In the genomic region with DNA sequence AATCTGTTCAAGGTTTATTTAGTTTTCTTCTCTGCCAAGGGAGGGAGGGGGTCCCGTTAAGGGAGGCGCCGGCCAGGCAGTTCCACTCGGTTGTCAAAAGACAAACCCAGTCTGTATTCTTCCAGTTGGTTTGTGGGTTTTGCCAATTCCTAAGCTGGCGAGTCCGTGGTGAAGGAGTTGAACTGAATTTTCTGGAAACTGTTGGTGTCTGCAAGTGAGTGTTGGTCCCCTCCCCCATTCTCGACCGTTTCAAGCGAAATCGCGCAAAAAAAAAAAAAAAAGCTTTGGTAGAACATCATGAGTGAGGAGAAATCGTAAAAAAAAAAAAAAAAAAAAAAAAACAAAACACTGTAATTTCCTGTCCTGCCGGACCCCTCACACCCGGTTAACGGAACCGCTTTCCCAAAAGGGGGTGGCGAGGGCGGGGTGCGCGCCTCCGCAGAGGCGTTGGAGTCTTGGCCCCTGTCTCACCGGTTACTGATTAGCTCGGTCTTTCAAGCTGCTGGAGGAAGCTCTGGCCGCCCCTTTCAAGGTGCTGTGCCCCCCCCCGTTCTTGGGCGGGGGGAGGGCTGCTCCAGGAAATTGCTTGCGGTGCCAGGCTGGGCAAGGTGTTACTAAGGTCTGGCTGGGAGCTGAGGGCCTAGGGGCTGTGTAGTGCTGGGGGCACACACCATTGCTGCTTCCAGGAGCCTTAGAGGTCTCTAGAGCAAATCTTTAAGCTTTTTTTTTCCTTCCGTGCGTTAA, we compare ENCODE assay signal across 11 mouse cellular contexts. TPM values are rescaled to one million over a fixed set of nuclear protein-coding genes. Genes with fewer than 3 reads are reported as not detected.
DNase-seq lines count a peak whose midpoint lies in the region; ATAC-seq and TF ChIP-seq lines count a peak whose summit lies in the region.
"Had no signal": no experiment of that assay in that cellular context is flagged by ENCODE, and none has a peak within 500 bp of the region (broad histone marks: within the 10 kb centered on the region; RNA-seq: fewer than 3 reads in every experiment).

No protein-coding gene starts in this region.

- TF ChIP-seq CTCF in stomach, postnatal 0 days (IDR thresholded peaks at IDR 0.05; ENCODE audit: low read depth), result no peak
- no peak for TF ChIP-seq CTCF in heart, adult 2 months (IDR thresholded peaks at IDR 0.05)

- H3K27ac ChIP-seq in intestine, embryonic 15.5 days, result peak overlapping the region; percentile 66; the same call in 1 of the 2 replicates
- peak overlapping the region; percentile 21; the same call in 1 of the 2 replicates for H3K27ac ChIP-seq in limb, embryonic 10.5 days
- peak overlapping the region; percentile 40; the same call in 1 of the 2 replicates for H3K27ac ChIP-seq in stomach, postnatal 0 days (replicated peaks)
- no peak overlapping the region for H3K27ac ChIP-seq in heart, adult 2 months
- H3K27ac ChIP-seq: embryonic facial prominence, embryonic 13.5 days; liver, embryonic 15.5 days had no signal

- peak; percentile 64 for DNase-seq in urinary bladder, postnatal 14 days (ENCODE audit: low spot score)
- no peak for DNase-seq in urinary bladder, postnatal 10 days (ENCODE audit: low spot score)
- DNase-seq in limb, embryonic 10.5 days (ENCODE audit: low spot score), result no peak
- no peak for DNase-seq in stomach, postnatal 0 days (ENCODE audit: low spot score)
- no peak for DNase-seq in right cerebral cortex, adult 2 months (ENCODE audit: low spot score in 2 of 2)
- DNase-seq in embryo, embryonic 11 days, result no peak
- DNase-seq in heart, adult 2 months, result no peak
- DNase-seq: gastrocnemius, postnatal 25 days had no signal

- no peaks in the 10 kb centered on the region for H3K9me3 ChIP-seq in intestine, embryonic 15.5 days
- no peaks in the 10 kb centered on the region for H3K9me3 ChIP-seq in limb, embryonic 10.5 days (replicated peaks)
- no peaks in the 10 kb centered on the region for H3K9me3 ChIP-seq in stomach, postnatal 0 days (ENCODE audit: control insufficient read depth, low read length)
- H3K9me3 ChIP-seq: embryonic facial prominence, embryonic 13.5 days; liver, embryonic 15.5 days had no signal

- H3K36me3 ChIP-seq in intestine, embryonic 15.5 days, result no peaks in the 10 kb centered on the region
- no peaks in the 10 kb centered on the region for H3K36me3 ChIP-seq in limb, embryonic 10.5 days
- H3K36me3 ChIP-seq in stomach, postnatal 0 days (ENCODE audit: control insufficient read depth, insufficient read depth, low read length), result no peaks in the 10 kb centered on the region
- H3K36me3 ChIP-seq in heart, adult 2 months (ENCODE audit: control insufficient read depth, insufficient read depth, low read length), result no peaks in the 10 kb centered on the region
- H3K36me3 ChIP-seq: embryonic facial prominence, embryonic 13.5 days; liver, embryonic 15.5 days had no signal

- peak overlapping the region; percentile 51 for H3K4me3 ChIP-seq in intestine, embryonic 15.5 days (replicated peaks)
- H3K4me3 ChIP-seq in limb, embryonic 10.5 days, result peak overlapping the region; percentile 56
- H3K4me3 ChIP-seq in stomach, postnatal 0 days (ENCODE audit: low read depth, low read length), result peak overlapping the region; percentile 41
- no peak overlapping the region for H3K4me3 ChIP-seq in heart, adult 2 months
- H3K4me3 ChIP-seq: embryonic facial prominence, embryonic 13.5 days; liver, embryonic 15.5 days had no signal

- intact Hi-C loops in heart, adult 2 months (cut with DNase I), result no loop called here

- WGBS in intestine, embryonic 15.5 days, result 1% methylated on average over 30 of the region's 30 CpGs
- WGBS in limb, embryonic 10.5 days, result under 1% methylated on average over 30 of the region's 30 CpGs
- WGBS in stomach, postnatal 0 days, result 5% methylated on average over 30 of the region's 30 CpGs
- 3% methylated on average over 30 of the region's 30 CpGs for WGBS in heart, adult 2 months

- no peak for TF ChIP-seq POLR2A in heart, adult 2 months (IDR thresholded peaks at IDR 0.05; ENCODE audit: insufficient read depth, low read depth, low read length)

- peaks cover 30% of the 10 kb centered on the region for H3K4me1 ChIP-seq in intestine, embryonic 15.5 days (replicated peaks)
- H3K4me1 ChIP-seq in limb, embryonic 10.5 days, result peaks cover 93% of the 10 kb centered on the region
- no peaks in the 10 kb centered on the region for H3K4me1 ChIP-seq in stomach, postnatal 0 days (replicated peaks; ENCODE audit: control insufficient read depth, insufficient read depth)
- H3K4me1 ChIP-seq in heart, adult 2 months (ENCODE audit: control insufficient read depth, insufficient read depth, low read length), result no peaks in the 10 kb centered on the region
- H3K4me1 ChIP-seq: liver, embryonic 15.5 days had no signal

- ATAC-seq in intestine, embryonic 15.5 days, result 0 out of 2 replicates have a peak, but pooled peaks have one; percentile 13
- ATAC-seq in stomach, postnatal 0 days (ENCODE audit: low FRiP score, low TSS enrichment), result no peak

- no peaks in the 10 kb centered on the region for H3K79me2 ChIP-seq in heart, adult 2 months (replicated peaks; ENCODE audit: control insufficient read depth, insufficient read depth, low read length)

- peak overlapping the region; percentile 53 for H3K9ac ChIP-seq in intestine, embryonic 15.5 days
- peak overlapping the region; percentile 48 for H3K9ac ChIP-seq in stomach, postnatal 0 days (ENCODE audit: low read length)
- H3K9ac ChIP-seq in heart, adult 2 months (ENCODE audit: low read depth, low read length), result no peak overlapping the region
- H3K9ac ChIP-seq: embryonic facial prominence, embryonic 13.5 days; liver, embryonic 15.5 days had no signal

- no peak for TF ChIP-seq EP300 in stomach, postnatal 0 days (optimal IDR thresholded peaks at IDR 0.05)
- no peak for TF ChIP-seq EP300 in heart, adult 2 months (IDR thresholded peaks at IDR 0.05; ENCODE audit: insufficient read depth, low read depth, low read length)

- H3K4me2 ChIP-seq in intestine, embryonic 15.5 days (replicated peaks), result peak overlapping the region; percentile 74
- peak overlapping the region; percentile 54 for H3K4me2 ChIP-seq in stomach, postnatal 0 days (replicated peaks; ENCODE audit: low read depth)
- H3K4me2 ChIP-seq: embryonic facial prominence, embryonic 13.5 days; liver, embryonic 15.5 days had no signal

- peaks cover 74% of the 10 kb centered on the region for H3K27me3 ChIP-seq in intestine, embryonic 15.5 days (replicated peaks)
- H3K27me3 ChIP-seq in limb, embryonic 10.5 days (ENCODE audit: low read depth, poor library complexity, severe bottlenecking), result peaks cover 99% of the 10 kb centered on the region
- H3K27me3 ChIP-seq in stomach, postnatal 0 days (ENCODE audit: control insufficient read depth, insufficient read depth, low read length), result peaks cover 17% of the 10 kb centered on the region
- H3K27me3 ChIP-seq in heart, adult 2 months (ENCODE audit: control insufficient read depth, insufficient read depth, low read length), result peaks cover 53% of the 10 kb centered on the region

RNA-seq across cellular contexts. Expression of gene Hoxb6, which starts 3.0 kb away (rescaled TPM):
- polyA plus RNA-seq in intestine, embryonic 15.5 days (2015; fragmentation: Nextera tagmentation; extraction: Ambion mirVana), result 14.4 and 16.1 TPM in 2 replicates
- 6.1 and 7.9 TPM in 2 replicates for polyA plus RNA-seq in limb, embryonic 10.5 days (2016; fragmentation: Nextera tagmentation; extraction: Ambion mirVana)
- 6.9 and 7.9 TPM in 2 replicates for polyA plus RNA-seq in stomach, postnatal 0 days (2015; fragmentation: Nextera tagmentation; extraction: Ambion mirVana)
- not detected for total RNA-seq in heart, adult 2 months (2021)
- polyA plus RNA-seq in heart, adult 2 months (2012; rRNA removed), result not detected in 2 replicates

RNA-seq across cellular contexts. Expression of gene Hoxb5, which starts 7.9 kb away (rescaled TPM):
- 27.2 and 31.3 TPM in 2 replicates for polyA plus RNA-seq in intestine, embryonic 15.5 days (2015; fragmentation: Nextera tagmentation; extraction: Ambion mirVana)
- polyA plus RNA-seq in limb, embryonic 10.5 days (2016; fragmentation: Nextera tagmentation; extraction: Ambion mirVana), result 5.5 and 5.9 TPM in 2 replicates
- polyA plus RNA-seq in stomach, postnatal 0 days (2015; fragmentation: Nextera tagmentation; extraction: Ambion mirVana), result 7.5 and 8.2 TPM in 2 replicates
- total RNA-seq in heart, adult 2 months (2021), result under 1 TPM in 1 of 2 experiments, not detected in 1; 0.18 TPM
- polyA plus RNA-seq in heart, adult 2 months (2012; rRNA removed), result 0.20 and 0.23 TPM in 2 replicates

RNA-seq across cellular contexts. Expression of gene Hoxb7, which starts 8.8 kb away (rescaled TPM):
- polyA plus RNA-seq in intestine, embryonic 15.5 days (2015; fragmentation: Nextera tagmentation; extraction: Ambion mirVana), result 10.7 and 12.4 TPM in 2 replicates
- 7.1 and 10.2 TPM in 2 replicates for polyA plus RNA-seq in limb, embryonic 10.5 days (2016; fragmentation: Nextera tagmentation; extraction: Ambion mirVana)
- polyA plus RNA-seq in stomach, postnatal 0 days (2015; fragmentation: Nextera tagmentation; extraction: Ambion mirVana), result 5.5 and 6.0 TPM in 2 replicates
- not detected for total RNA-seq in heart, adult 2 months (2021)
- polyA plus RNA-seq in heart, adult 2 months (2012; rRNA removed), result not detected in 2 replicates

RNA-seq across cellular contexts. Expression of gene Hoxb8, which starts 13.6 kb away (rescaled TPM):
- 1.1 and 1.5 TPM in 2 replicates for polyA plus RNA-seq in intestine, embryonic 15.5 days (2015; fragmentation: Nextera tagmentation; extraction: Ambion mirVana)
- 0.95 and 1.2 TPM in 2 replicates for polyA plus RNA-seq in limb, embryonic 10.5 days (2016; fragmentation: Nextera tagmentation; extraction: Ambion mirVana)
- polyA plus RNA-seq in stomach, postnatal 0 days (2015; fragmentation: Nextera tagmentation; extraction: Ambion mirVana), result 0.42 and 0.83 TPM in 2 replicates
- total RNA-seq in heart, adult 2 months (2021), result not detected
- polyA plus RNA-seq in heart, adult 2 months (2012; rRNA removed), result not detected in 2 replicates
- polyA plus RNA-seq: liver, embryonic 15.5 days had no signal

RNA-seq across cellular contexts. Expression of gene Hoxb4, which starts 22.8 kb away (rescaled TPM):
- 2.8 and 3.2 TPM in 2 replicates for polyA plus RNA-seq in intestine, embryonic 15.5 days (2015; fragmentation: Nextera tagmentation; extraction: Ambion mirVana)
- polyA plus RNA-seq in limb, embryonic 10.5 days (2016; fragmentation: Nextera tagmentation; extraction: Ambion mirVana), result 0.89 and 1.2 TPM in 2 replicates
- 1.2 and 1.6 TPM in 2 replicates for polyA plus RNA-seq in stomach, postnatal 0 days (2015; fragmentation: Nextera tagmentation; extraction: Ambion mirVana)
- total RNA-seq in heart, adult 2 months (2021), result under 1 TPM; 0.63 to 0.75 TPM
- 1.00 and 1.1 TPM in 2 replicates for polyA plus RNA-seq in heart, adult 2 months (2012; rRNA removed)
